Mouse (Mus musculus) kidney, adult 2 months (tissue): Measurements from ENCODE around the gene Mtif2. TPM values are rescaled to one million over a fixed set of nuclear protein-coding genes. Genes with fewer than 3 reads are reported as not detected.
A peak's percentile ranks its signal among the peaks of the same experiment; 100 is the strongest.

Source experiments
- DNase-seq: peaks from one replicate; pipeline ENCODE4 v3.0.0; 2021
- H3K27ac ChIP-seq: fragments of 200-500 bp; 2 replicates; pipeline ENCODE4 v1.5.1; 2012; ENCODE audit warnings: low read depth, low read length, control low read depth, inconsistent platforms; ENCODE audit not compliant: insufficient read depth
- H3K27me3 ChIP-seq: fragments of 200-500 bp; replicated peaks from 2 replicates; pipeline ENCODE4 v1.6.1; 2012; ENCODE audit warnings: mild to moderate bottlenecking, moderate library complexity, low read length, inconsistent platforms; ENCODE audit not compliant: control insufficient read depth, insufficient read depth
- H3K36me3 ChIP-seq: fragments of 200-500 bp; 2 replicates; pipeline ENCODE4 v1.6.1; 2012; ENCODE audit warnings: mild to moderate bottlenecking, moderate library complexity, low read length, inconsistent platforms; ENCODE audit not compliant: control insufficient read depth, insufficient read depth
- H3K4me1 ChIP-seq: fragments of 200-500 bp; 2 replicates; pipeline ENCODE4 v1.6.1; 2011; ENCODE audit warnings: low read length; ENCODE audit not compliant: control insufficient read depth, insufficient read depth
- H3K4me3 ChIP-seq: fragments of 200-500 bp; 2 replicates; pipeline ENCODE4 v1.5.1; 2011; ENCODE audit warnings: mild to moderate bottlenecking, low read depth, low read length, control low read depth; ENCODE audit not compliant: insufficient read depth
- CTCF ChIP-seq: fragments of 200-500 bp; conservative IDR thresholded peaks from 2 replicates; pipeline ENCODE4 v1.5.1; 2011; ENCODE audit warnings: low read depth, mild to moderate bottlenecking, control low read depth, low read length, moderate library complexity, mixed read lengths; ENCODE audit not compliant: insufficient read depth, insufficient read length
- POLR2A ChIP-seq: fragments of 200-500 bp; IDR thresholded peaks from one replicate; pipeline ENCODE4 v1.6.1; 2011; ENCODE audit warnings: low read depth, low read length, control low read depth
- WGBS: fragments of 180-500 bp; shearing (Covaris S2); methylation state at CpG from one replicate; pipeline ENCODE4 v1.1.7; 2018; 5-methylcytosine and 5-hydroxymethylcytosine counted together
- polyA plus RNA-seq: library from polyadenylated mRNA; depleted of rRNA; stranded (reverse); fragments of >200 nt; gene quantifications from 2 replicates; pipeline ENCODE4 v1.2.3, GENCODE M21; 2012; rRNA removed

Mtif2 gene
- polyA plus RNA-seq = 10.5 and 13.6 TPM in 2 replicates

DNA sequence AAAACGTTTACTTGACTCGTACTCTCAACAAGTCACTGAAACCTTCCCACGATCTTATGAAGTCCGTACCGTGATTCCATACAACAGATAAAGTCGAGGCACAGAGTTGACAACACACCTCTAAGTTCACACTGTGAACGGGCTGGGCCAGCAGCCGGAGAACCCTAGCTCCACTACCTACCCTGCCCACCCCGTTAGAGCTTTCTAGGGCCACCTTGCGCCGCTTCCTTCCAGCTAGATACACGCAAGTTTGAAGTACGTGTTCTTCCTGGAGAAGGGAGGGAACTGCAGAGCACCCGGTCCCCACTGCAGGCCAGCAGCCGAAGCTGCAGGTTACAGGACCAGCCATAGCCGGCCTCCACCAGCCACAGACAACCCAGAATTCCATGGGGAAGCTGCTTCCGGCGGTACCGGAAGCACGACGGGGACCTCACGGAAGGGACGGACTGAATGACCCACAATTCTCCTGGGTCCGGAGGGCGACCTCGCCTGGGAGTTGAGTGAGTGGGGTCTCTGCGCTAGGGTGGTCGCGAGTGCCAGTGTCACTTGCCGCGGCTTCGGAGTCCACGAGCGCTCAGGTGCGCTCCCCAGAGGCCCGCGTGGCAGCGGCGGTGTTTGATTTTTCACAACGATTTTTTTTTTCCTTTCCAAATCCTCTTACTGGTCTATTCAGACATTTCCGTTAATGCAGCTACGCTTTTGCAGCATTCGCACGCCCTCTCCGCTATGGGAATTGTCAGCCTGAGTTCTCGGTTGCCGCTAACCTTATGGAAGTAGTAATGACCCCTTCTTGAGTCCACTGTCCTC, at the start of gene Mtif2:
Gene Mtif2 (plus strand): TSS at position 421 of the 807 bp plus-strand sequence.
- H3K27me3 ChIP-seq = no peaks in the 10 kb centered on the region
- peak within 1 kb of the TSS; percentile 64 for H3K4me3 ChIP-seq
- no peaks in the 10 kb centered on the region; the same call in 1 of the 2 replicates for H3K36me3 ChIP-seq
- peak within 1 kb of the TSS; percentile 60 for H3K27ac ChIP-seq
- H3K4me1 ChIP-seq = no peaks in the 10 kb centered on the region; the same call in 1 of the 2 replicates
- WGBS = 2% methylated on average over 47 of the region's 47 CpGs
- no peak for TF ChIP-seq CTCF
- peak; percentile 81 for TF ChIP-seq POLR2A
- peak; percentile 89 for DNase-seq

DNA sequence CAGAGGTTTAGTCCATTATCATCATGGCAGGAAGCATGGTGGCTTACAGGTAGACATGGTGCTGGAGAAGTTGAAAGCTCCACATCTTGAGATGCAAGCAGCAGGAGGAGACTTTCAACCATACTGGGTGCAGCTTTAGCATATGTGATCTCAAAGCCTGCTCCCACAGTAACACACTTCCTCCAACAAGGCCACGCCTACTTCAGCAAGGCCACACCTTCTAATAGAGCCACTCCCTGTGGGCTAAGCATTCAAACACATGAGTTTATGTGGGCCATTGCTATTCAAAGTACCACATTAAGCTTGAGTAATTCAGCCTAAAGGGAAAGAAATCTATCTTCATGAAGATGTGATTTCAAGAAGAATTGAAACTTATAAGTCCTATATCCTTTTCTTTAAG, 33.1 kb upstream of the Mtif2 start:
- WGBS = 95% methylated on average over 1 of the region's 1 CpGs
- no peaks in the 10 kb centered on the region for H3K27me3 ChIP-seq
- no peaks in the 10 kb centered on the region for H3K4me1 ChIP-seq
- no peak overlapping the region for H3K4me3 ChIP-seq
- H3K36me3 ChIP-seq = no peaks in the 10 kb centered on the region
- DNase-seq = no peak
- no peak for TF ChIP-seq CTCF
- no peak for TF ChIP-seq POLR2A
- H3K27ac ChIP-seq = no peak overlapping the region

DNA sequence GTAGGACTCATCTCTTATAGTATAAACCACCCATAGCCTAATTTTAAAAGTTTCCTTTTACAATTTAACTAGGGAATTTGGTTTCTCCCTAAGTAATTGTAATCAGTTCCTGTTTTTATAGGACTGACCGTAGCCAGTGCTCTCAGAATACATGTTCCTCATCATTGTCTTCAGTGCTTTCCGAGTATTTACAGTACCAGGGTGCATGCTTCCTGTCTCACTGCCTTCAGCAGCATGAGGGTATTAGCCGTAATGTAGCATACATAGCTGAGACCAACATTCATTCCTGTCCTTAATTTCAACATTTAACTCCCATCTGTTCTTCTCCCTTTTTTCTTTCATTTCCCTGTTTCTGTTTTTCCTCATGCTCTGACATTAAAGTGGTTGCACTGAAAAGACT, 29.2 kb upstream of the Mtif2 start:
- WGBS = 84% methylated on average over 3 of the region's 3 CpGs
- H3K4me1 ChIP-seq = no peaks in the 10 kb centered on the region
- no peak overlapping the region for H3K4me3 ChIP-seq
- no peak for DNase-seq
- H3K27ac ChIP-seq = no peak overlapping the region
- H3K36me3 ChIP-seq = no peaks in the 10 kb centered on the region
- no peak for TF ChIP-seq POLR2A
- TF ChIP-seq CTCF = no peak
- H3K27me3 ChIP-seq = no peaks in the 10 kb centered on the region

DNA sequence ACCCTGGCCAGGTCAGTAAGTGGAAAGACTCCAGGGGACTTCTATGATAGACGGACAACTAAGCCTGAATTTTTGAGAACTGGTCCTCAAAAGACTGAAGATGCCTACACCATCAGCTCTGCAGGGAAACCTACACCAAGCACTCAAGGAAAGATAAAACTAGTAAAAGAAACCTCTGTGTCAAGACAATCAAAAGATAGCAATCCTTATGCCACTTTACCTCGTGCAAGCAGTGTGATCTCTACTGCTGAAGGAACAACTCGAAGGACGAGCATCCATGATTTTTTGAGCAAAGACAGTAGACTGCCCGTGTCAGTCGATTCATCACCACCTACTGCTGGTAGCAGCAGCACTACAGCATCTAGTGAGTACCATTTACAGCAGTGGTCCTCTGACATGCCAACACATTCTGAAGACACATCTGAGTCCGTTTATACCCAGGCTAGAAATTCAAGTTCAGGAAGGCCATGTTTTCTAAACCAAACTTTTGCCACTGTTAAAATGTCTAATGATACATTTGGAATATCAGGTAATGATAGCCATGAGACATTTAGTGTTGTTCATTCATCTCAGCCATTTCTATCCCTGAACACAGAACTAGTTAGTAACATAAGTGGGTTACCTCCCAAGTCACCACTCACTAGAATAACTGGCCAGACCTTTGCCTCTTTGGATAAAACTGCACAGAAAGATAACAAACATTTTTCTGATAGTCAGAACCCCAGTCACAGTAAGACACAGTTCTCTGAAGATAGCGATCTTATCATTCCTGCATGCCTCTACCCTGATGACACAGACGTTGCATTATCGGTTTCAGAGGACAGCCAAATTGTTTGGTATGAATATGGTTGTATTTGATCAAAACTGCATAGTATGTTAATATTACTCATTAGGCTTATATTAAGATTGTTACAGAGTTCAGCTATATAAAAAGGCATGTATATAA, 22.0 kb upstream of the Mtif2 start:
- Histone ChIP-seq H3K4me1 (no peaks in the 10 kb centered on the region), H3K36me3 (no peaks in the 10 kb centered on the region), H3K27me3 (no peaks in the 10 kb centered on the region), H3K27ac (no peak overlapping the region), H3K4me3 (no peak overlapping the region)
- WGBS = 90% methylated on average over 10 of the region's 10 CpGs
- no peak for TF ChIP-seq CTCF
- no peak for TF ChIP-seq POLR2A
- DNase-seq = no peak

DNA sequence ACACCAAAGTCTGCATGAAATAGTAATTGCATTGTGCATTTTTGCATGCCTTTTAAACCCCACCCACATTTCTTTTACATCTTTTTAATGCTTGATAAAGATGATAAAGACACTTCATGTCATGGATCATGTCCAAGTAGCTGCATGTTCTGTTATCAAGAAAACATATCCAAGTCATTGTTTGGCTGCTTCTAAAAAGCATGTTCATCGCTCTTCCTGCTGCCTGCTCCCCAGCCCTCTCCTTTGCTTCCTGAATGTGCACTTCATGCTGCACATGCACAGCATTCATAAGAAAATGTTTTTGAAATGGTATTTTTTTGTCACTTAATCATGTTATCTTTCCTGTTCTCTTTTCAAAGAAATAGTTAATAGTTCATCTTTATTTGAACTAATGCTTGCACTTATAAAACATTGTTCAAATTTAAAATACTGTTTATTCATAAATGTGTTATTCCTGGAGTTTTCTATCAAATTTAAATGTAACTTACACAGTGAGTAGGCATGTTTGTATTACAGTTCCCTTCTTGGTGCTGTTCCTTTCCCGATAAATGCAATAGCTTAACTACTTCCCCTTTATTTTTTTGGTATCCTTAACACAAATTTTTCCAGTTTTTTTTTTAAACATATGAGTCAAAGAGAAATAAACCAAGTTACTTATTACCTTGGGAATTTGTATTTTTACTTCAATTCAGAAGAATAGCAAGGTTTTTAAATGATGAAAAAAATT, 21.1 kb upstream of the Mtif2 start:
- WGBS = 92% methylated on average over 2 of the region's 2 CpGs
- TF ChIP-seq CTCF (no peak), POLR2A (no peak)
- Histone ChIP-seq H3K36me3 (no peaks in the 10 kb centered on the region), H3K4me1 (no peaks in the 10 kb centered on the region), H3K27me3 (no peaks in the 10 kb centered on the region), H3K27ac (no peak overlapping the region), H3K4me3 (no peak overlapping the region)
- DNase-seq = no peak

DNA sequence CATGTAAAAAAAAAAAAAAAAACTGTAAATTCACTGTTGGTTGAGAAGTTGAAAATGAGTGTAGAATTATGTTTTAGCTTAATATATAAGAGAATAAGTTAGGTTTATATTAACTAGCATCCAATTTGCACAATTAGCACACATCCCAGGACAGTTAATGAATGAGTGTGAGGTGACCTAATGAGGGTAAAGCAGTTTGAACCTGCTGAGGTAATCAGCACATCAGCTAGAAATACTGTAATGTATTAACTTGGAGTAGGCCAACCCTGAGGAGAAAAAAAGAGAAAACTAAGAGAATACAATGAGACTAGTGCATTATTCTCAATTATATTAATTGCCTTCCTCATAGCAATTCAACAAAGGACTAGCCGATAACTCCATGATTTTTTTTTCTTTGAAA, 16.8 kb upstream of the Mtif2 start:
- TF ChIP-seq CTCF = no peak
- TF ChIP-seq POLR2A = no peak
- Histone ChIP-seq H3K4me1 (peaks cover 2% of the 10 kb centered on the region; the same call in 1 of the 2 replicates), H3K4me3 (no peak overlapping the region), H3K36me3 (no peaks in the 10 kb centered on the region; the same call in 1 of the 2 replicates), H3K27ac (no peak overlapping the region), H3K27me3 (no peaks in the 10 kb centered on the region)
- DNase-seq = peak; percentile 50
- WGBS = 63% methylated on average over 1 of the region's 1 CpGs
